Mouse (Mus musculus): ENCODE measurements around the gene Hgf.

Hgf gene

DNA sequence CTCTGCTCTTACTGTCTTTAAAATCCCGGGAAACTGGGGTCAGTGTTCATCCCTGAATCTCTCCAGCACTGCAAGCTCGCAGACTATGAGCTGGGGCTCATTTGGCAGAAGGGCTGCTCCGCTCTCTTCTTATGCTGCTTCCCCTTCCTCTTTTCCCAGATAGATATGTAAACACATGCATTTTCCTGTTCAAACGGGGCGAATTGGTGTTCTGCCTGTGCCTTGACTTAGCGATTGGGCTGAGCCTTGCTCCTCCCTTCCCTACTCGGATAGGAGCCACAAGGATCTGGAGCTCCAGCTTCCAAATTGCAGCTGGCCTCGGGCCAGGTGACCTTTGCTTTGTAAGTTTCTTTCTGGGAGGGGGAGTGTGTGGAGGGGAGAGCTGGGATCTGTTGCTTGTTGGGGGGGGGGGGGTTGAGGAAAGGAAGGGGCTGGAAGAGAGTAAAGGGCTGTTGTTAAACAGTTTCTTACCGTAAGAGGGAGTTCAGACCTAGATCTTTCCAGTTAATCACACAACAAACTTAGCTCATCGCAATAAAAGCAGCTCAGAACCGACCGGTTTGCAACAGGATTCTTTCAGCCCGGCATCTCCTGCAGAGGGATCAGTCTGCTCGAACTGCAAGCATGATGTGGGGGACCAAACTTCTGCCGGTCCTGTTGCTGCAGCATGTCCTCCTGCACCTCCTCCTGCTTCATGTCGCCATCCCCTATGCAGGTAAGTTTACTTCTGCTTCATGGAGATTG, at the start of gene Hgf:
Gene Hgf (plus strand): TSS at position 192 of the 744 bp plus-strand sequence.
- peak; percentile 59 for DNase-seq (ENCODE audit: low spot score)

DNA sequence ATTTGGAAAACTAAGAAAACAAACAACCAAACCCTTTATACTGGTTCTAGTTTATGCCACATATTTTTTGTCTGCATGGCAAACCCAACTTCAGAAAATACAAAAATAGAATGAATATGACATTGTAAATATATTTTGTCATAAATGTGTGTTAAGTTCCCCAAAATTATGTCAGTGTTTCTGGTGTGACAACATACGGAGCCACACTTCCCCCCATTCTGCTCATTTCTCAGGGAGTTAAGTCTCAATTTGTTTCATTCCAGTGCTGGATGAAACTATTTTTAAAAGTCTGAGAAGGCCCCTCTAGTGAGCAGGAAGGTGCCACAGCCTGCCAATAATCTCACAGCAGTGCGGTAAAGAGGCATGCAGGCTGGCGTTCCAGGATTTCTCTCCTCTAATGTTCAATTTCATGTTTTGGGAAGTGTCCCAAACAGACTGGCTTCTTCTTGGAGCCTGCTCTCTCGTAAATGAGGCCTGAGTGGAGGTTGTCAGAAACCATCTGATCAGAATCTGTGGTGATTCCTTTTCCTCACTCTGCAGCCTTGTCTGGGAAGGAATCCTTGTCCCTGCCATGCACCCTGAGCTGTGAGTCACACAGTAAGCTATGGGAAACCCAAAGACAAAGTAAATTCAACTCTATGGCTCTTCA, 46.5 kb upstream of the Hgf start:
- DNase-seq (ENCODE audit: low spot score), result no peak

DNA sequence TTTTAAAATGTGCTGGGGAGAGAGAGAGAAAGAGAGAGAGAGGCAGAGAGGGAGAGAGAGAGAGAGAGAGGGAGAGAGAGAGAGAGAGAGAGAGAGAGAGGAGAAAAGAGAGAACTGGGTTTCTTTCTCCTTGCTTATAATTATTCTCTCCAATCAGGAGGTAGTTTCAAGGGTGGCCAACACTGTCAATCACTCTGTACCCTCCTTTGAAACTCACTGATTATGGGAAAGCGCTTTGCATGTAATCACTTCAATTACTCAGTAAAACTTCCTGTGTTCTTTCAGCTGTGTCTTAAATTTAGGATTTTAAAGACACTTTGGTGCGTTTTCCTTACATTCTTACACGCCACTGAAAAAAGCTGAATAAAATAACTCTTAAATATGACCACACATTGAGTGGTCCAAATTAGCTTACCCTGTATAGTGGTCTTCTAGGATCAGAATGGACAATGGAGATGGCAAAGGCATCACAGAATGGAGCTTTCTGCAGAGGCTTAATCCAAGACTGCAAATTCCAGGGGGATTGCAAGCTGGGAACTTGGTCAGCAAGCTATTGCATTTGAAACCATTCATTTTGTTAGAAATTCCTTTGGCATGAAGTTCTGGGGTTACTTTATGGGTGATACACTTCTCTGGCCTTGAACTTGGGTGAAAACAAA, 21.5 kb upstream of the Hgf start:
- no peak for DNase-seq (ENCODE audit: low spot score)

DNA sequence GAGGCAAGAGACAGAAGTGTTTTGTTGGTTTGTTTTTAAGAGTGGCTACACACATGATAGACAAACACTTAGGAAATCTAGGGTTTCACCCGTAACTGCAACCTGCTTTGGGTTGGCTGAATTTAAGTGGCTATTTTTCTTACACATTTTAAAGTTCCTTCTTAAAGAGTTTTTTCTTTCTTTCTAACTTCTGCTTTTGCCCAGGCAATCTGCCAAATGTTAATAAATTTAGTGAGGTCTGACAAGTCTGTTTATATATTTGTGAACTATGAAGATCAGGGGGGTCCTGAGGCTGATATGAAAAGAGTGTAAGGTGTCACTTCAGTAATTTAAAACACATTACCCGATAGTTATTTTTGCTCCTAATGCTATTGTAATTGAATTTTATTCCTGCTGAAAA, 15.2 kb upstream of the Hgf start:
- no peak for DNase-seq (ENCODE audit: low spot score)

DNA sequence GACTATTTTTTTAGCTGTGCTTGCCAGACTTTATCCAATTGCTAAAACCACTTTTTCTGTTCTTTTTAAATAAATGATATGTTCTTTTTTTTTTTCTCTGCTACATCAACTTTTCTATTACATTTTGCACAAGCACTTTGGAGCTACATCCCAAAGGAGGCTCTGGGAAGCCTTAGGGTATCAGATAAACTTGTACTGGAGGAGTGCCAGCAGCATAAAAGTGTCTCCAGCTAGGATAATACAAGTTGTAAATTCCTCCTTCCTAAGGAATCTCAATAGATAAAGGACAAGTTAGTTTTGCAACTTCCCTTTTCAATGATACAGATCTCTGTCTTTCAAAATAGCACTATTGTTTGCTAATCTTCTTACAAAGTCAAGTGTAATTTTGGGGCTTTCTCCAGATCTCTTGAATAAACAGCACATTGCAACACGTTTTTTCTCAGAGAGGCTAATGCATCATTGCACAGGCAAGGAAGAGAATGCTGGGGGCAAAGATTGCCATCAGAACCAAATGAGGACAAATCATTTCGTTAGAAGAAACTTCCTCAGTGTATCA, 11.7 kb upstream of the Hgf start:
- no peak for DNase-seq (ENCODE audit: low spot score)

DNA sequence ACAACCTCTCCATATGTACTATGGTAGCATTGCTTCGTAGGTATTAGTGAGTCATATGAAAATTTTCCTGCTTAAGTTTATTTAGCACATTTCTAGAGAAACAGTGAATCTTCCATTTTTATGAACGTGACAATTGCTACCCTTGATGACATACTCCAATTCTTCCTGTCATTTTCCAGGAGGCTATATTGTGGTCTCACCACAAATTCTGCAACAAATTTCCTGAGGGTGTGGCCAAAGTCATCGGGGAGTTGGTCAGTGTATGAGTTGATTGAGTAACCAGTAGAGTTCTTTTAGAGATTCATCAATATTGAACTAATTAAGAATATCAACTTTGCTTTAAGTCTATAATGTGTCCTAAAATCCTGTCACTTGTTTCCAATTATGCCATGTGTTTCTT, 5.8 kb upstream of the Hgf start:
- DNase-seq (ENCODE audit: low spot score), result no peak

DNA sequence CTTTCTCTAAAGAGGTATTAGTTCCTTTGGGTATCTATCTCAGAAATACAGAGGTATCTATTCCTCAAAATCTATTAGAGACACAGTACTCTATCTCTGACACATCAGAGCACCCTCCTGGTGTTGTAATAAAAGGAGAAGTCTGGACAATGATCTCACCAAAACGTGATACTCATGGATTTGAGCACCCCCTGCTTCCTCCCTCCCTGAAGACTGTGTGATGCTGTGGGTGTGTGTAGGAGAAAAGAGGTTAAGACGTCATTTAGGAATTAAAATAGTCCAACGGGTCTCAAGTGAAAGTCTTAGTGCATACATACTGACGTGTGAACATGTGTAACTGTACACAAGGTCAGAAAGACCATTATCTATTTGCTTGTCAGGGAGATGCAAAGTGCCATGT, 648 bp upstream of the Hgf start:
- DNase-seq (ENCODE audit: low spot score), result no peak

DNA sequence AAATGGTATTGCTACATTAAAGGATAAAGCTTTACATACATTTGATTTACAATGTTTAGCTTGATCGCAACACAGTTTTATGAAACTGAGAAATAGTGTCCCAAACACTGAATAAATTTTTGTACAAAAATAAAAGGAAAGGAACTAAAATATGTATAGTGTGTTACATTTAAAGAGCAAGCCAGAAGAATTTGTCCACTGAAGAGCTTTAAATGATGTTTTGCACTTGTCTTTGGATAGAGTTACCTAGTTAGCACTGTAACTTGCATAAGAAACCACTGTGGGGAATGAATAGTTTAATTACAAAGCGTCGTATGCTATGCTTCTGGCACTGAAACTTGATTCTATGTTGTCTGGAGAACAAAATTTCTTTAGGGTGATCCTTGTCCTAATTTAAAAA, 7.0 kb downstream of the Hgf start:
- DNase-seq (ENCODE audit: low spot score), result no peak

DNA sequence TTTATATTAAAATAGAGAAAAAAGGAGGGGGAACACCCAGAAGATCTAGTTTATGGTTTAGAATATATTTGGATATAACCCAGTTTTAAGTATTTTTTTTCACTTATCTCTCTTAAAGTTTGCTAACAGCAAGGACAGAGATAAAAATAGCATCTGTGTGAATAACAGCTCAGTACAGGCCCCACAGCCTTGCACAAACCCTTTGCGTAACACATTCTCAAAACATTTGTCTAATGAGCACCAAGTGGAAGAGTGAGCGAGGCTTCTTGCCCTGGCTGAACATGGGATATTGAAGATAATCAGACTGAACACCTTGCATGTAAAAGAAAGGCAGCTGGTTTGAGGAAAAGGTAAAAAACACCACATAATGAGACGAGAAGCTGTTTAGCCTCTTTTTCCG, 15.7 kb downstream of the Hgf start:
- no peak for DNase-seq (ENCODE audit: low spot score)

DNA sequence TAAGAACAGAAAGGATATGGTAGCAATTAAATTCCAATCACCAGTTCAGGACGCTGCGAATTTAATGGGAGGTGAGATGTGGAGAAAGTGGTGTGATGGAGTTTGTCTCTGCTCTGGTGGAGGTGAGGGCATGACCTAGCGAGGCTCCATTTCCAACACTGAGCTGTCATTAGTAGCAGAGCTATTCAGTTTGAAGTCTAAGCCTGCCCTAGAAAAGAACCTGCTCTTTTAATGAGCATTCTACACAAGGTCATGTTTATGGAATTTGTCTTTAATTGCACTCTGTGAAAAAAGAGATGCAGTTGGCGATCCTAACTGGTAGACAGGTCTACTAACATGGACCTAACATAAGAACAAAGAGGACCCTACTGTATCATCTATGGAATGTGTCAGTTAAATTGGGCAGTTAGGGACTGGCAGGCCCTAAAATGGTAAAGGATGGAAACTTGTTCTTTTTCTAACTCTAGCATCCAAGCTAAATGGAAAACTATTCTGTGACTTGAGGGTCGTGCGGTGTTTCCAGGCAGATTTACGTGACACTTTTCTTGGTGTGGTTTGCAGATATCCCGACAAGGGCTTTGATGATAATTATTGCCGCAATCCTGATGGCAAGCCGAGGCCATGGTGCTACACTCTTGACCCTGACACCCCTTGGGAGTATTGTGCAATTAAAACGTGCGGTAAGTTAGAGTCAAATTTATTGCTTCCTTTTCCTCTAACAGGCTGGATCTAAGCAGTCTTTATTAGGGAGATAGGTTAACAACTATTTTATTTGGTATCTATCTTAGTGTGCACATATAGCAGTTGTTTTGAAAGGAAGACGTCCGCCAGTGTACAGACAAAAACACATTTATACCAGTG, 24.8 kb downstream of the Hgf start:
- DNase-seq (ENCODE audit: low spot score), result no peak

DNA sequence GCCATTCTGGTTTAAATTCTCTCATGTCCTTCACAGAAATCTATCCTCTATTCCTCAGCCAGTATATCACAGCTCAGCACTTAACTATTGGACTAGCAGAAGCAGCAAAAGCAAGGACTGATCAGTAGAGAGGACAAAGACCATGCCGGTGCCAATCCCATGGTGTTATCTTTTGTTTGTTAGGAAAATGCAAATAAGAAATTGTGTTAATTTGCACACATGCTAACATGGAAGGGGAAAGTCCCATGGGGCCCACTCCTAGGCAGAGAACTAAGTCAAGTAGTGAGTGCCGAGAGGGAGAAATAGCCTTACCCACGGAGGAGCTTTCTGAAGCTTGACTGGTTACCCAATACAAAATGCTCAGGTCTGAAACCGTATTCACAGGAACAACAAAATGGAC, 42.4 kb downstream of the Hgf start:
- DNase-seq (ENCODE audit: low spot score), result no peak

DNA sequence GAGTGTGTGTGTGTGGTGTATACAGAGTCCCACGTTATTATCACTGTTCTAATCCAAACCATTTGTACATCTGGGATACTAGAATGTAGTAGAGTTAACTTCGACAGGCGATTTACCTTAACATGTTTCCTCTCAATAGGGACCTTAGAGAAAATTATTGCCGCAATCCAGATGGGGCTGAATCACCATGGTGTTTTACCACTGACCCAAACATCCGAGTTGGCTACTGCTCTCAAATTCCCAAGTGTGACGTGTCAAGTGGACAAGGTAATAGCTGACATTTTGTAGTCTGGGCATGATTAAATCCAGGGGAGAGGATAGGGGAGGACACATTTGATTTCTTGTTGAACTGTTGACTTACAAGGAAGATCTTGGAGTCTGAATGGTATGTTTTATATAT, 44.7 kb downstream of the Hgf start:
- no peak for DNase-seq (ENCODE audit: low spot score)

DNA sequence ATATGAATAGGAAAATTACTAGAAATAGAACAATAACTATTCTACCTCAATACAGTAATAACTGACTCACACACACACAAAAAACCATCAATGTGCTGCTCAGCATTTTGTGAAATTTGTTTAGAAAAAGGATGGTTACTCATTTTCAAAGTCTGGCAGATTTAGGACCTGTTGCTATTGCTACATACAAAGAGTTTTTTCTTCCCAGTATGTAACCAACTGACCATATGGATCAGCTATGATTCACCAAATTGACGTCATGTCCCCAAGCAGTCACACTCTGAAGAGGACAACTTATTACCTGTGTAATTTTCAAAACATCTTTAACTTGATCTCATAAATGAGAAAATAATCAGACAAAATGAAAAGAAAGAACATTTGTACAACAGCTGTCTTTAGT, 48.2 kb downstream of the Hgf start:
- DNase-seq (ENCODE audit: low spot score), result no peak

DNA sequence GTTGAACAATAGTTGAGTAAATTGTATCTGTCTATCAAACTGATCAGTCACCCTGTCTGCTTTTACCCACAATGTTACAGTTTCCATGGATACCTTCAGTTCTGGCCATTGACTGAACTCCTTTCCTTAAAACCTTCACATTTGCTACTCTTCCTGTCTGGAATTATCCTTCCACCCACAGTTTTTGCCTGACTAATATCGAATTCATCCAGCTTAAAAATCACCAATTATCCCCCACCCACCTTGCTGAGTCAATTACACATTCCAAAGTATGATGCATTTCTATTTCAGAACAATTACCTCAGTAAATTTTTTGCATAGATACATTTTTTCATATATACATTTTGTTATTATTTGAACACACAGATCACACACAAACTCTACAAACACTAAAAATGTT, 79.7 kb downstream of the Hgf start:
- DNase-seq (ENCODE audit: low spot score), result no peak

DNA sequence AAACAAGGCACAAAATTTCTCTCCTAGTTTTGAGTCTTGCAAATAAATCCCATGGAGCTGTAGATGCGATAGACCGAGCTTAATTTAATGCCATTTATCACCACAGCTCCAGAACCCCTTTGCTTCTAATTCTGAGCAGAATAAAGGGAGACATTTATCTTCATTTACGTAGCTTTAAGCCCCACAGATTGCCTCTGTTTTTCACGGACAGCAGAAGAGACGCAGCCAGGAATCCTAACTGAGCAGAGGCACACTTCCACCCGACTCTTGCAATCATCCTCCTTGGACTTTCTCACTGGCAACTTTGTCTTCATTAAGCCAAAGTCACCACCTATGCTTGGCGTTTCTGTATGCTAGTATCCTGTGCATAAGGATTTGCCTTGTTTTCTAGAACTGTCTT, 93.1 kb downstream of the Hgf start:
- no peak for DNase-seq (ENCODE audit: low spot score)

DNA sequence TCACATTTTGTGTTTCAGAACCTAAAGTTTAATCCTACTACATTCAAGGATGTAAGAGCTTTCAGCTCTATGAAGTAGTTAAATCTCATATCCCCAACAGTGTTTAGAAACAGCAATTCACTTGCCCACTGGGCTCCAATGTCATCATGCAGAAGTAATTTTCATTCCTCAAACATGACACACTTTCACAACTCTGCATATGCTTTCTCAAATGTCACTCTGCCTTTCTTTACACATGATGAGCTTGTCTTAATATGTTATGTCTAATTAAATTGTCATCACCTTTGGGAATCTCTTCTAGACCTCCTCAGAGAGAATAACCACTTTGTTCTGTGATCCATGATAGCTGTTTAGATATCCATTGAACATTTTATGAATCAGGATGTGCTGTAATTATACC, 94.4 kb downstream of the Hgf start:
- no peak for DNase-seq (ENCODE audit: low spot score)

DNA sequence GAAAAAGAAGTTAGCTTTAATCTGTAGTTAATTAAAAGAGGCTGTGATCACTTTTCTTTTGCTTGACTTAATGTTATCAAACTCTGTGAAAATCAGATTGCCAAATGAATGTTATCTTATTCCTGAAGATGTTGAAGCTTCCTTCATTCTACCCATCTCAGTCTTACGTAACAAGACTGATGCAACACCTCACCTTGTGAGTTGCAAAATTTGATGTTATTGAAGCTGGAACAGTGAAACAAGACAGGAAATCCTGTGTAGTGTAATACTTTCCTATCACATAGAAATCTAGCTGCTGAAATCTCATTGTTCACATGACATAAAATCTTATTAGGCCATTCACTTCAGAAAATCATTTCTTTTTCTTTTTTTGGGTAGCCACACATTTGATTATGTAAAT, 96.9 kb downstream of the Hgf start:
- no peak for DNase-seq (ENCODE audit: low spot score)

DNA sequence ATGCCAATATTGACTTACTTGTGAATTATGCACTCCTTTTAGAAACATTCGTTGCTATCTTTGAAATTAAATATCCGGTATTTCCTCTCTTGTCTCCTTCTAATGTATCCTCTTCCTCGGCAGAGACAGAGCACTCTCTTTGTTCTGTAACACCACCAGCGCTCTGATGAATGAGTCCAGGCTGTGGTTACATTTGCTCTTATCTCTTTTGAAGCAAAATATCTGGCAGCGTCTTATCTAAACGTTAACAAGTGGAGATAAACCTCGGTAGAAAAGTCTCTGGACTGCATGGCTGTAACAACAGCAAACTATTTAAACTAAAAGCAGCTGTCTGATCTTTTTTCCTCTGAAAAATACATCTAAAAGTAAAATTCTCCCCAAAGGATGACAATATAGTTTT, 100.7 kb downstream of the Hgf start:
- no peak for DNase-seq (ENCODE audit: low spot score)

All from ovary, postnatal 10 days (tissue).